Mouse (Mus musculus) midbrain, embryonic 15.5 days (tissue): ENCODE measurements around the gene Tmbim4. TPM values are rescaled to one million over a fixed set of nuclear protein-coding genes. Genes with fewer than 3 reads are reported as not detected.

Experiments
- ATAC-seq: fragments of 200-750 bp; cut with Nextera tagmentation; replicated peaks from 2 replicates; pipeline ENCODE4 v1.8.0; 2017; ENCODE audit warnings: moderate TSS enrichment
- H3K27ac ChIP-seq: fragments of 300-500 bp; sonication (generic); 2 replicates; pipeline ENCODE4 v1.5.1; 2015; ENCODE audit warnings: mild to moderate bottlenecking, inconsistent platforms
- H3K27me3 ChIP-seq: fragments of 300-500 bp; sonication (generic); replicated peaks from 2 replicates; pipeline ENCODE4 v1.6.1; 2015; ENCODE audit warnings: inconsistent platforms
- H3K36me3 ChIP-seq: fragments of 300-500 bp; sonication (generic); replicated peaks from 2 replicates; pipeline ENCODE4 v1.6.1; 2015; ENCODE audit warnings: inconsistent platforms
- H3K4me1 ChIP-seq: fragments of 300-500 bp; sonication (generic); 2 replicates; pipeline ENCODE4 v1.6.1; 2015; ENCODE audit warnings: inconsistent platforms
- H3K4me2 ChIP-seq: fragments of 300-500 bp; sonication (generic); 2 replicates; pipeline ENCODE4 v1.6.1; 2015; ENCODE audit warnings: inconsistent platforms, mild to moderate bottlenecking, moderate library complexity
- H3K4me3 ChIP-seq: fragments of 300-500 bp; sonication (generic); 2 replicates; pipeline ENCODE4 v1.5.1; 2015; ENCODE audit warnings: mild to moderate bottlenecking, inconsistent platforms
- H3K9ac ChIP-seq: fragments of 300-500 bp; sonication (generic); 2 replicates; pipeline ENCODE4 v1.6.1; 2015; ENCODE audit warnings: mild to moderate bottlenecking, inconsistent platforms
- H3K9me3 ChIP-seq: fragments of 300-500 bp; sonication (generic); 2 replicates; pipeline ENCODE4 v1.6.1; 2016; ENCODE audit warnings: inconsistent platforms
- WGBS: fragments of 180-500 bp; shearing (Covaris S2); methylation state at CpG from one replicate; pipeline ENCODE4 v1.1.7; 2015; ENCODE audit warnings: mixed read lengths; 5-methylcytosine and 5-hydroxymethylcytosine counted together
- polyA plus RNA-seq: library from polyadenylated mRNA; unstranded; fragments of >200 nt; fragmentation: Nextera tagmentation; extraction: Ambion mirVana; gene quantifications from 2 replicates; pipeline ENCODE4 v1.2.1, GENCODE M21; 2015

Tmbim4 gene
- polyA plus RNA-seq, 1 experiment from 2014 or later: 90.2 TPM

DNA sequence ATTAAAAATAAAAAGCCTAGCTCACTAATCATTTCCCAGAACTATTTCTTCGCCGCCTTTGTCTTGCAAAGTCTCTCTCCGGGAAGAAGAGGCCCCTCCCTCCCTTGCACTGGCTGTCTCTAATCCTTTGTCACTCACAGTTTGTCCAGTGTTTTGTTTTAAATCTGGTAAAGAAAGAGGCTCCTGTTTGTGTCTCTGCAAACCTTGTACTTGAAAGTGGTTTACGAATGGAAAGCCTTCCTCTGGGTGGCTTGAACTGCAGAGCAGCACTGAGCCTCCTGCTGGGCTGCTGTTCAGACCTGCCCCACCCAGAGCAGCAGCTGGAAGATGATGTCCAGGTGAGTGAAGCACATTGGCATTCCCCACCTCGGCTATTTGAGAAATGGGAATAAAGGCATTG is 30.1 kb upstream of the Tmbim4 start:
- H3K36me3 ChIP-seq: no peaks in the 10 kb centered on the region
- H3K27me3 ChIP-seq: no peaks in the 10 kb centered on the region
- WGBS: 10% methylated on average over 5 of the region's 5 CpGs
- no peak overlapping the region for H3K4me3 ChIP-seq
- no peaks in the 10 kb centered on the region for H3K9me3 ChIP-seq
- H3K9ac ChIP-seq: no peak overlapping the region
- no peak for ATAC-seq
- no peaks in the 10 kb centered on the region for H3K4me1 ChIP-seq
- H3K27ac ChIP-seq: no peak overlapping the region
- H3K4me2 ChIP-seq: no peak overlapping the region

DNA sequence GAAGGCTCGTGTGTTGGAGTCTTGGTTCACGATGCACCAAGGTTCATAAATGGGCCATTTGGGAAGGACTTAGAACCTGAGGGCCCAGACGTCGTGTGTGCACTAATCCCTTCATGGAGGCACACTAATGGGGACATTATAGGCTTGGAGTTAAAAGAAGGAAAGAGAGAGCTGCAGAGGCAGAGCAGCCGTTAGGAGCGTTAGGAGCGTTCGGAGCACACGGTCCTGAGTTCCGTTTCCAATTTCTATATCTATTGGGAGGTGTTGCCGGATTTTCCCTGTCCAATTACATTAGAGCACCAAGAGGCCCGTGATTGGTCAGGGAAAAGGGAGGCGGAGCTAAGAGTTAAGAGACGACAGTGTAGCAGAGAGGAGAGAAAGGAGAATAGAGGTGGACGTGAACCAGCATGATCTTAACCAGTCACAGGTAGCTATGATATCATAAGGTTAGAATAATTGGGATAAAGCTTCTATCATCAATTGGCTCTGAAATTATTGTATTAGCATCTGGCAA is 27.1 kb upstream of the Tmbim4 start:
- H3K4me2 ChIP-seq: no peak overlapping the region
- no peak for ATAC-seq
- no peaks in the 10 kb centered on the region for H3K36me3 ChIP-seq
- H3K27me3 ChIP-seq: no peaks in the 10 kb centered on the region
- no peak overlapping the region for H3K27ac ChIP-seq
- no peak overlapping the region for H3K4me3 ChIP-seq
- no peaks in the 10 kb centered on the region for H3K4me1 ChIP-seq
- H3K9ac ChIP-seq: no peak overlapping the region
- 89% methylated on average over 15 of the region's 15 CpGs for whole genome bisulfite sequencing
- no peaks in the 10 kb centered on the region for H3K9me3 ChIP-seq

DNA sequence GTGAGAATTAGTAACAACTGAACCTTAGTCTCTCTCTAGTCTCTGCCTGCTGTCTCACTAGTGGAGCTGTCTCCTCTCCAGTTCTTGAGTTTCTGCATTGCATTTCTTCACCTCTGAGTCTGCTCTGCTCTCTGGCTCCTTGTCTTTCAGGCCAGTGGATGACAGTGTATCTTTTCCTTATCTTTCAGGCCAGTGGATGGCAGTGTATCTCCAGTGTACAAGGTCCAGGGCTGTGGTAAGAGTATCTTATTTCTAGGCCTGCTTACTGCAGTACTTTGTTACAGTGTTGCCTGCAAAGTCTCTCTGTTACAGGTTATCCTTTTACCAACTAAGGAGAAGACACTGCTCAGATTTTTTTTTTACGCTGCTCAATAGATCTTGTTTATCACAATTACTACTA is 18.5 kb upstream of the Tmbim4 start:
- Histone ChIP-seq H3K27ac (no peak overlapping the region), H3K9ac (no peak overlapping the region)
- ATAC-seq: no peak

DNA sequence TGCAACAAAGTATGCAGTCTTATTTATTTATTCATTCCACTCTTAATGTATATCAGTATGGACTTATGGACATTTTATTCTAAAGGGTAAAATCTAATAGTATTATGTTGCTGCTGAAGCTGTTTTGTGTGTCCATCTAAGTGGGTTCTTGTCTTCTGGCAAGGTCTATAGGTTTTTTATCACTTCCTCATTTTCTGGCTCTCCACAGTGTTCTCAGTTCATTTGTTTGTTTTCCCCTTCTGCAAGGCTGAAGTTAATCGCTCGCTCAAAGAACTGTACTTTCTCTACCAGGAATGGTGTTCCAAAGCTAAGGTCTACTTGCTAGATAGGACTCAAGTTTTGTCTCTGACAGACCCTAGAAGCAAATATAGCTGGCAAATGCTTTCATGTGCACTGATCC is 18.0 kb upstream of the Tmbim4 start:
- no peak overlapping the region for H3K4me2 ChIP-seq
- 91% methylated on average over 2 of the region's 2 CpGs for WGBS
- H3K36me3 ChIP-seq: no peaks in the 10 kb centered on the region
- H3K9me3 ChIP-seq: no peaks in the 10 kb centered on the region
- no peak overlapping the region for H3K27ac ChIP-seq
- H3K4me1 ChIP-seq: no peaks in the 10 kb centered on the region
- H3K27me3 ChIP-seq: no peaks in the 10 kb centered on the region
- ATAC-seq: no peak
- no peak overlapping the region for H3K9ac ChIP-seq
- H3K4me3 ChIP-seq: no peak overlapping the region

More for the DNA sequence above, 18.5 kb upstream of the Tmbim4 start:
- 91% methylated on average over 1 of the region's 1 CpGs for WGBS
- H3K4me2 ChIP-seq: no peak overlapping the region
- H3K36me3 ChIP-seq: no peaks in the 10 kb centered on the region
- H3K9me3 ChIP-seq: no peaks in the 10 kb centered on the region
- H3K4me1 ChIP-seq: no peaks in the 10 kb centered on the region
- no peaks in the 10 kb centered on the region for H3K27me3 ChIP-seq
- no peak overlapping the region for H3K4me3 ChIP-seq

DNA sequence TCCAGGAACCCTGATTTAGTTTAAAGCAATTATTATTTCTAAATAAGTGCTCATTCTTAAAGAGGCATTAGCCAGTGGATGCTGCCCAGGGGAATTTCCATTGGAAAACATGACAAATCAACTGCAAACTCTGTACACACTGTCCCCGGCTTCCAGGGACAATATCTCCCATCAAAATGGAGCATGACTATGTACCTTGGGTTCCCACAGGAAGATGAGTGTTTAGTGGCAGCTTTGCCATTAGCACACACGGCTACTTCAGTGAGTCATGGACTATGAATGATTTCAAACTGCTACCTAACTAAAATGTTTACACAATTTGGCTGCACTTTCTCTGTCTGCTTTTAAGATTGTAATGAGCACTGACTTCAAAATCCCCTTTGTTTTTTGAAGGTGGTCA is 12.9 kb upstream of the Tmbim4 start:
- Histone ChIP-seq H3K27me3 (no peaks in the 10 kb centered on the region), H3K27ac (no peak overlapping the region), H3K4me1 (no peaks in the 10 kb centered on the region), H3K9ac (no peak overlapping the region), H3K9me3 (no peaks in the 10 kb centered on the region), H3K36me3 (no peaks in the 10 kb centered on the region), H3K4me3 (no peak overlapping the region), H3K4me2 (no peak overlapping the region)
- ATAC-seq: no peak
- WGBS: 72% methylated on average over 2 of the region's 2 CpGs

DNA sequence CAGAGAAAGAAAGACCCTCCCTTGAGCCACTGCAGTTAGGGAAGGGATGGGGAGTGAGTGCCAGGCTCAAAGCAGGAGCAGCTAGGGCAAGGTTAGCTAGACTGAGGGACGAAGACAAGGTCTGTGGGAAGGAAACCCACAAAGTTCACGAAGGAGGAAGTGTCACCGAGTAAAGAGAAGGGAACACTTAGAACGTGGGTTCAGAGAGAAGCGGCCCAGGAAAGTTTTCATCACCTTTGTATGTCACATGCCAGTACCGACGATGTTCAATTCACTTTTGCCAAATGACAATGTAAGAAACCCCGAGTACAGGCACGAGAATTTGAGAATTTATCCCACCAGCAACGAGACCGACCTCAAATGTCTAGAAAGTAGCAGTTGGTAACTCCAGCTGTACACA is 12.1 kb upstream of the Tmbim4 start:
- H3K4me3 ChIP-seq: no peak overlapping the region
- H3K9me3 ChIP-seq: no peaks in the 10 kb centered on the region
- no peak for ATAC-seq
- no peak overlapping the region for H3K9ac ChIP-seq
- no peak overlapping the region for H3K4me2 ChIP-seq
- no peaks in the 10 kb centered on the region for H3K4me1 ChIP-seq
- H3K36me3 ChIP-seq: no peaks in the 10 kb centered on the region
- H3K27ac ChIP-seq: no peak overlapping the region
- 63% methylated on average over 11 of the region's 11 CpGs for WGBS
- no peaks in the 10 kb centered on the region for H3K27me3 ChIP-seq

DNA sequence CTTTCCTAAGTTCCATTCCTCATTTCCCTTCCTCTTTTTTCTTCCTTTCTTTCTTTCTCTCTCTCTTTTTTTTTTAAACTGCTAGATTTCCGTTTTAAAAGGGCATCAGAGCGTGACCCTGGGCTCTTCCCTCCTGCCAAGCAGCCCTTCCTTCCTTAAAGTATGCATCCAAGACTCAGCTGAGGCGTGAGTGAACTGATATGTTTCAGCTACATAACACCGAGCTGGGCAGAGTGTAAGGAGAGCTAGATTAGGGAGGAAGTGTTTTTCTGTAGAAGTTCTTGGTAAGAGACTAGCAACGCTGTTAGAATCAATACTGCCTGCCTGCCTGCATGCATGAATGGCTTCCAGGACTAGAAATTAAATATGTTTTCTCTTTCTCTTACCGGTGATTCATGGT is 11.6 kb upstream of the Tmbim4 start:
- Histone ChIP-seq H3K9me3 (no peaks in the 10 kb centered on the region), H3K4me3 (no peak overlapping the region), H3K27me3 (no peaks in the 10 kb centered on the region), H3K9ac (no peak overlapping the region), H3K36me3 (no peaks in the 10 kb centered on the region), H3K4me1 (no peaks in the 10 kb centered on the region), H3K27ac (no peak overlapping the region), H3K4me2 (no peak overlapping the region)
- no peak for ATAC-seq
- 23% methylated on average over 6 of the region's 6 CpGs for WGBS

GRCm38 (mm10) chr10:120191165-120191564 is 10.2 kb upstream of the Tmbim4 start:
- Histone ChIP-seq H3K4me1 (no peaks in the 10 kb centered on the region), H3K4me3 (no peak overlapping the region), H3K27me3 (no peaks in the 10 kb centered on the region), H3K27ac (no peak overlapping the region), H3K9ac (no peak overlapping the region), H3K9me3 (no peaks in the 10 kb centered on the region), H3K36me3 (no peaks in the 10 kb centered on the region), H3K4me2 (no peak overlapping the region)
- no peak for ATAC-seq
- 89% methylated on average over 6 of the region's 6 CpGs for WGBS

GRCm38 (mm10) chr10:120192278-120192677 is 9.1 kb upstream of the Tmbim4 start:
- WGBS: 94% methylated on average over 4 of the region's 4 CpGs
- Histone ChIP-seq H3K4me1 (no peaks in the 10 kb centered on the region), H3K27ac (no peak overlapping the region), H3K4me2 (no peak overlapping the region), H3K9ac (no peak overlapping the region), H3K4me3 (no peak overlapping the region), H3K27me3 (no peaks in the 10 kb centered on the region), H3K9me3 (no peaks in the 10 kb centered on the region), H3K36me3 (no peaks in the 10 kb centered on the region)
- ATAC-seq: no peak

DNA sequence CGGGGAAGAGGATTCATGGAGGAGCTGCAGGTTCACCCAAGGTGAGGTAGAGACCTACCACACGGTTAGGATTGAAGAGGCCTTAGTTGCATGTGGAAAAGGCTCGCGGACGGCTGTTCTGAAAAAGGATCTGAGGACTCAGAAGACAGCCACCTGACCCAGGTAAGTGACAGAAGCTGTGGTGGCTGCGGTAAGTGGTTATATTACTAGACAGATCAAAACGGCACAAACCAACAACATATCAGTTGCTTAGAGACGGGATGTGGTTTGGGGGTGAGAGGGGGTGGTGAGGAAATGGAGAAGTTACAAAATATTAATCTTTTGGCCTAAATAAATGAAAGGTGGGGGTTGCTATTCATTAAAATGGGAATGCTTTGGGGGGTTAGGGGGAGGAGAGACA is 8.1 kb upstream of the Tmbim4 start:
- Histone ChIP-seq H3K27me3 (no peaks in the 10 kb centered on the region), H3K4me1 (no peaks in the 10 kb centered on the region), H3K9ac (no peak overlapping the region), H3K4me3 (no peak overlapping the region), H3K36me3 (no peaks in the 10 kb centered on the region), H3K27ac (no peak overlapping the region), H3K9me3 (no peaks in the 10 kb centered on the region), H3K4me2 (no peak overlapping the region)
- 95% methylated on average over 8 of the region's 8 CpGs for WGBS
- ATAC-seq: no peak

DNA sequence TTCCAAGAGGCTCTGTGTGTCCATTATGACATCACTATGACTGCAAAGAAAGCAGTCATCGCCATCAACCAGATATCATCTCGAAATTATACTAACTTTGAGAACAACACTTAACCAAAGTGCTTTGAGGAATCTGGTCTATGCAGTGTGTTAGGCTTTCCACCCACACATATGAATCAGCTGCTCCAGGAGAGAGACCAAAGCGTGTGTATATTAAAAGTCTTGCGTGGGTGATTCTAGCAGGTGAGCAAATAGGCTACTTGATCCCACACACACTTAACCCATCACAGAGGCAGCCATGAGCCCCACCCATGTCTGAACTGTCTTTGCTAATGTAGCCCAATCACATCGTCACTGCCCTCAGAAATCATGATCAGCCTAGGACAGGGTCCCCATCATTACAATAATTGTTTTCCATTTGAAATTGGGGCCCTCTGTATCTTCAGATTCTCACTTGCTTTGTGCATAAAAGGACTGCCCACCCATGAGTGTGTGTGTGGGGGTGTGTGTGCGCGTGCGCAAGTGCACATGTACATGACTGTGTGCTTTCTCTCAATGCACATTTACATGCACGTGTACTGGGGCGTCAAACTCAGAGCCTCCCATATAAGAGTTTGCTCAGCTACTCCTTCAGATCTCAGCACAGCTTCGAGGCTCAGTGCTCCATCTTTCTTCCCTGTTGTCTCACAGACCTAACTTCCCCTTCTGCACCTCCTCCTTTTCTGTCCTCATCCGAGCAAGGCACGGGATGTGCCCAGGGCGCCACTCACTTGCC is 4.1 kb upstream of the Tmbim4 start:
- Histone ChIP-seq H3K4me3 (no peak overlapping the region), H3K9ac (no peak overlapping the region), H3K27me3 (0 out of 2 replicates have a peak, but pooled peaks cover 10% of the 10 kb centered on the region), H3K27ac (no peak overlapping the region), H3K9me3 (no peaks in the 10 kb centered on the region), H3K4me2 (no peak overlapping the region), H3K36me3 (no peaks in the 10 kb centered on the region), H3K4me1 (peaks cover 9% of the 10 kb centered on the region)
- no peak for ATAC-seq
- WGBS: 81% methylated on average over 14 of the region's 14 CpGs

DNA sequence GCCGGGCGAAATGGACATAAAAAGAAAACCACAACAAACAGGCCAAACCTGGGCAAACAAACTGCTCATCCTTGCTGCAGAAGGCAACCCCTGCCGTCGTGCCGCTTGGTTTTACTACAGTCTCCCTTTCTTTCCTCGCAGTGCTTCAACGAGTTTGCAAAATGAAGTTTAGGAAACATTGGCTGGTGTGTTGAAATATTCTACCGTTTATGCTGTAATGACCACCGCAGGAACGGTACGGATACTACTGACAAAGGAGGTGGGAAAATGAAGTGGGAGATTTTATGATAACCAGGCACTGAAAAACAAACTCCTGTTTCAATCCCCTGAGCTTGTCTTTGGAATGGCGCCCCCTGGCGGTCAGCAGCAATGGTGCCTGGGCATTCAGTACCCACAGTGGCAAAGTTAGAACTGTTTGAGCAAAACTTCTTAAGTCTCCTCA is 592 bp downstream of the Tmbim4 start, which contains the start of gene Irak3:
Gene Irak3 (minus strand): TSS at position 170 of the 442 bp plus-strand sequence.
- 3% methylated on average over 13 of the region's 13 CpGs for WGBS
- no peaks in the 10 kb centered on the region for H3K9me3 ChIP-seq
- H3K4me3 ChIP-seq: peak within 1 kb of the TSS; percentile 36
- H3K9ac ChIP-seq: peak within 1 kb of the TSS; percentile 11; the same call in 1 of the 2 replicates
- H3K36me3 ChIP-seq: no peaks in the 10 kb centered on the region
- H3K27ac ChIP-seq: no peak within 1 kb of the TSS
- peaks cover 9% of the 10 kb centered on the region for H3K4me1 ChIP-seq
- H3K4me2 ChIP-seq: peak within 1 kb of the TSS; percentile 62
- 0 out of 2 replicates have a peak, but pooled peaks cover 10% of the 10 kb centered on the region for H3K27me3 ChIP-seq
- 0 out of 2 replicates have a peak, but pooled peaks have one; percentile 39 for ATAC-seq
